13 mouse cellular contexts compared by ENCODE assay signal in genomic region chr14:79200892-79201285, GRCm38 (mm10). TPM values are rescaled to one million over a fixed set of nuclear protein-coding genes. Genes with fewer than 3 reads are reported as not detected.
A peak's percentile ranks its signal among the peaks of the same experiment; 100 is the strongest.
DNase-seq lines count a peak whose midpoint lies in the region; ATAC-seq and TF ChIP-seq lines count a peak whose summit lies in the region.
"Had no signal": no experiment of that assay in that cellular context is flagged by ENCODE, and none has a peak within 500 bp of the region (broad histone marks: within the 10 kb centered on the region; RNA-seq: fewer than 3 reads in every experiment).

No protein-coding gene starts in this region.

- TF ChIP-seq EP300 in heart, adult 2 months (IDR thresholded peaks at IDR 0.05; ENCODE audit: insufficient read depth, low read depth, low read length) = no peak

- H3K9ac ChIP-seq in heart, embryonic 13.5 days = no peak overlapping the region
- no peak overlapping the region for H3K9ac ChIP-seq in heart, adult 2 months (ENCODE audit: low read depth, low read length)
- H3K9ac ChIP-seq in forebrain, embryonic 12.5 days = no peak overlapping the region
- H3K9ac ChIP-seq in limb, embryonic 14.5 days (ENCODE audit: low read depth, low read length, severe bottlenecking) = no peak overlapping the region

- no peak for ATAC-seq in heart, embryonic 13.5 days (ENCODE audit: extremely low read depth, insufficient number of reproducible peaks, low FRiP score, low TSS enrichment)
- ATAC-seq in forebrain, embryonic 12.5 days (ENCODE audit: low FRiP score) = no peak
- no peak for ATAC-seq in limb, embryonic 14.5 days (ENCODE audit: low FRiP score, low read depth)

- H3K27me3 ChIP-seq in heart, embryonic 13.5 days (replicated peaks) = peaks cover 4% of the 10 kb centered on the region; the same call in 1 of the 2 replicates
- no peaks in the 10 kb centered on the region for H3K27me3 ChIP-seq in heart, adult 2 months (ENCODE audit: control insufficient read depth, insufficient read depth, low read length)
- H3K27me3 ChIP-seq in forebrain, embryonic 12.5 days = no peaks in the 10 kb centered on the region
- H3K27me3 ChIP-seq in limb, embryonic 14.5 days (ENCODE audit: control insufficient read depth, insufficient read depth, low read length) = no peaks in the 10 kb centered on the region

- DNase-seq in heart, adult 2 months = no peak
- DNase-seq in brain, embryonic 14.5 days (ENCODE audit: low read depth) = peak; percentile 82
- no peak for DNase-seq in limb, embryonic 14.5 days (ENCODE audit: low spot score)
- no peak for DNase-seq in natural killer cell, adult 2 months (ENCODE audit: low spot score in 2 of 2)
- DNase-seq in embryo, embryonic 11 days = no peak
- DNase-seq in layer of hippocampus, adult 11-12 months (ENCODE audit: low spot score) = no peak
- DNase-seq: B cell, adult 2 months had no signal

- no peak for TF ChIP-seq CTCF in heart, adult 2 months (IDR thresholded peaks at IDR 0.05)
- no peak for TF ChIP-seq CTCF in brain, embryonic 14.5 days (IDR thresholded peaks at IDR 0.05; ENCODE audit: borderline replicate concordance, extremely low read depth, insufficient read depth, insufficient read length)

- no peaks in the 10 kb centered on the region for H3K79me2 ChIP-seq in heart, adult 2 months (replicated peaks; ENCODE audit: control insufficient read depth, insufficient read depth, low read length)

- WGBS in heart, embryonic 13.5 days = 84% methylated on average over 9 of the region's 9 CpGs
- 92% methylated on average over 9 of the region's 9 CpGs for WGBS in heart, adult 2 months
- 81% methylated on average over 9 of the region's 9 CpGs for WGBS in forebrain, embryonic 12.5 days
- WGBS in limb, embryonic 14.5 days = 88% methylated on average over 9 of the region's 9 CpGs

- intact Hi-C loops in heart, adult 2 months (cut with DNase I) = no loop called here

- H3K4me3 ChIP-seq in heart, embryonic 13.5 days = no peak overlapping the region
- no peak overlapping the region for H3K4me3 ChIP-seq in heart, adult 2 months
- H3K4me3 ChIP-seq in forebrain, embryonic 12.5 days (replicated peaks) = no peak overlapping the region
- no peak overlapping the region for H3K4me3 ChIP-seq in limb, embryonic 14.5 days (replicated peaks; ENCODE audit: low read length)

- H3K4me2 ChIP-seq in heart, embryonic 13.5 days = no peak overlapping the region
- H3K4me2 ChIP-seq in forebrain, embryonic 12.5 days = no peak overlapping the region
- H3K4me2 ChIP-seq in limb, embryonic 14.5 days (replicated peaks; ENCODE audit: low read depth, low read length, severe bottlenecking) = no peak overlapping the region
- H3K4me2 ChIP-seq: liver, embryonic 11.5 days had no signal

- peaks cover 14% of the 10 kb centered on the region for H3K4me1 ChIP-seq in heart, embryonic 13.5 days
- peaks cover 5% of the 10 kb centered on the region for H3K4me1 ChIP-seq in heart, adult 2 months (ENCODE audit: control insufficient read depth, insufficient read depth, low read length)
- peaks cover 52% of the 10 kb centered on the region for H3K4me1 ChIP-seq in forebrain, embryonic 12.5 days
- H3K4me1 ChIP-seq in limb, embryonic 14.5 days (ENCODE audit: control insufficient read depth, insufficient read depth, low read length) = peaks cover 53% of the 10 kb centered on the region

- no peaks in the 10 kb centered on the region for H3K9me3 ChIP-seq in heart, embryonic 13.5 days
- no peaks in the 10 kb centered on the region for H3K9me3 ChIP-seq in forebrain, embryonic 12.5 days
- H3K9me3 ChIP-seq in limb, embryonic 14.5 days (ENCODE audit: control insufficient read depth, low read length) = no peaks in the 10 kb centered on the region

- H3K36me3 ChIP-seq in heart, embryonic 13.5 days = no peaks in the 10 kb centered on the region
- no peaks in the 10 kb centered on the region for H3K36me3 ChIP-seq in heart, adult 2 months (ENCODE audit: control insufficient read depth, insufficient read depth, low read length)
- H3K36me3 ChIP-seq in forebrain, embryonic 12.5 days (replicated peaks) = no peaks in the 10 kb centered on the region
- H3K36me3 ChIP-seq in limb, embryonic 14.5 days (ENCODE audit: control insufficient read depth, insufficient read depth, low read length) = no peaks in the 10 kb centered on the region

- H3K27ac ChIP-seq in heart, embryonic 13.5 days (replicated peaks) = 0 out of 2 replicates have a peak overlapping the region, but pooled peaks have one; percentile 3
- H3K27ac ChIP-seq in heart, adult 2 months = no peak overlapping the region
- peak overlapping the region; percentile 98 for H3K27ac ChIP-seq in forebrain, embryonic 12.5 days
- peak overlapping the region; percentile 72 for H3K27ac ChIP-seq in limb, embryonic 14.5 days (replicated peaks; ENCODE audit: low read depth, low read length)
- H3K27ac ChIP-seq: macrophage had no signal

- no peak for TF ChIP-seq POLR2A in heart, adult 2 months (IDR thresholded peaks at IDR 0.05; ENCODE audit: insufficient read depth, low read depth, low read length)
- TF ChIP-seq POLR2A in brain, embryonic 14.5 days (IDR thresholded peaks at IDR 0.05; ENCODE audit: borderline replicate concordance, extremely low read depth, insufficient read depth, insufficient read length, poor library complexity, severe bottlenecking) = no peak
- no peak for TF ChIP-seq POLR2A in limb, embryonic 14.5 days (IDR thresholded peaks at IDR 0.05; ENCODE audit: borderline replicate concordance, extremely low read depth, insufficient read depth, insufficient read length)

RNA-seq across cellular contexts. Expression of gene Zfp957, which starts 46.3 kb away (rescaled TPM):
- polyA plus RNA-seq in heart, embryonic 13.5 days (2015; fragmentation: Nextera tagmentation; extraction: Ambion mirVana) = not detected in 2 replicates
- total RNA-seq in heart, adult 2 months (2021) = not detected
- not detected in 2 replicates for polyA plus RNA-seq in heart, adult 2 months (2012; rRNA removed)
- not detected in 2 replicates for polyA plus RNA-seq in brain, embryonic 14.5 days (2012; rRNA removed)
- not detected in 2 replicates for polyA plus RNA-seq in forebrain, embryonic 12.5 days (2016; fragmentation: Nextera tagmentation; extraction: Ambion mirVana)
- polyA plus RNA-seq in limb, embryonic 14.5 days (2012; rRNA removed) = not detected in 2 replicates
- polyA plus RNA-seq in limb, embryonic 14.5 days (2014; fragmentation: Nextera tagmentation; extraction: Ambion mirVana) = not detected in 2 replicates
- total RNA-seq: heart, postnatal 36 days had no signal
- polyA plus RNA-seq: large intestine, adult 2 months; liver, embryonic 11.5 days; macrophage had no signal
